Mouse (Mus musculus): ENCODE measurements around the gene Hcn1. TPM values are rescaled to one million over a fixed set of nuclear protein-coding genes. Genes with fewer than 3 reads are reported as not detected.

Hcn1 gene
- total RNA-seq, 2 experiments from 2014 or later, result 0.03 TPM; not detected in 1

GRCm38 (mm10) chr13:117710811-117711210 lies 108.7 kb downstream of the Hcn1 start:
- no peak for TF ChIP-seq CTCF (IDR thresholded peaks at IDR 0.05)
- intact Hi-C loops (cut with DNase I), result no loop called here
- H3K27ac ChIP-seq, result no peak overlapping the region
- no peak overlapping the region for H3K4me3 ChIP-seq
- DNase-seq, result no peak

GRCm38 (mm10) chr13:117722090-117722489 lies 120.0 kb downstream of the Hcn1 start:
- Histone ChIP-seq H3K27ac (no peak overlapping the region), H3K4me3 (no peak overlapping the region)
- no peak for DNase-seq
- intact Hi-C loops (cut with DNase I), result no loop called here
- TF ChIP-seq CTCF (IDR thresholded peaks at IDR 0.05), result no peak

- no peak for DNase-seq
- intact Hi-C loops (cut with DNase I), result no loop called here
- no peak overlapping the region for H3K4me3 ChIP-seq
- no peak overlapping the region for H3K27ac ChIP-seq
- no peak for TF ChIP-seq CTCF (IDR thresholded peaks at IDR 0.05)
Measured at GRCm38 (mm10) chr13:117724083-117724482, 122.0 kb downstream of the Hcn1 start.

- no peak overlapping the region for H3K4me3 ChIP-seq
- no peak overlapping the region for H3K27ac ChIP-seq
- TF ChIP-seq CTCF (IDR thresholded peaks at IDR 0.05), result no peak
- no peak for DNase-seq
- intact Hi-C loops (cut with DNase I), result no loop called here
Measured at GRCm38 (mm10) chr13:117728393-117728792, 126.3 kb downstream of the Hcn1 start.

- no peak for TF ChIP-seq CTCF (IDR thresholded peaks at IDR 0.05)
- intact Hi-C loops (cut with DNase I), result no loop called here
- no peak for DNase-seq
- H3K4me3 ChIP-seq, result no peak overlapping the region
- H3K27ac ChIP-seq, result no peak overlapping the region
Measured at GRCm38 (mm10) chr13:117732738-117733137, 130.6 kb downstream of the Hcn1 start.

- intact Hi-C loops (cut with DNase I), result no loop called here
- no peak overlapping the region for H3K27ac ChIP-seq
- no peak for TF ChIP-seq CTCF (IDR thresholded peaks at IDR 0.05)
- no peak overlapping the region for H3K4me3 ChIP-seq
- no peak for DNase-seq
Measured at GRCm38 (mm10) chr13:117744451-117744850, 142.3 kb downstream of the Hcn1 start.

GRCm38 (mm10) chr13:117745173-117745572 lies 143.1 kb downstream of the Hcn1 start:
- Histone ChIP-seq H3K4me3 (no peak overlapping the region), H3K27ac (no peak overlapping the region)
- DNase-seq, result no peak
- no peak for TF ChIP-seq CTCF (IDR thresholded peaks at IDR 0.05)
- intact Hi-C loops (cut with DNase I), result no loop called here

- H3K4me3 ChIP-seq, result no peak overlapping the region
- DNase-seq, result no peak
- TF ChIP-seq CTCF (IDR thresholded peaks at IDR 0.05), result no peak
- H3K27ac ChIP-seq, result no peak overlapping the region
- intact Hi-C loops (cut with DNase I), result no loop called here
Measured at GRCm38 (mm10) chr13:117765487-117765886, 163.4 kb downstream of the Hcn1 start.

GRCm38 (mm10) chr13:117785376-117785775 lies 183.3 kb downstream of the Hcn1 start:
- no peak for DNase-seq
- H3K4me3 ChIP-seq, result no peak overlapping the region
- intact Hi-C loops (cut with DNase I), result no loop called here
- H3K27ac ChIP-seq, result no peak overlapping the region
- TF ChIP-seq CTCF (IDR thresholded peaks at IDR 0.05), result no peak

- no peak overlapping the region for H3K4me3 ChIP-seq
- TF ChIP-seq CTCF (IDR thresholded peaks at IDR 0.05), result no peak
- no peak overlapping the region for H3K27ac ChIP-seq
- no peak for DNase-seq
- intact Hi-C loops (cut with DNase I), result no loop called here
Measured at GRCm38 (mm10) chr13:117792861-117793260, 190.7 kb downstream of the Hcn1 start.

- DNase-seq, result no peak
- no peak overlapping the region for H3K27ac ChIP-seq
- intact Hi-C loops (cut with DNase I), result no loop called here
- TF ChIP-seq CTCF (IDR thresholded peaks at IDR 0.05), result no peak
- H3K4me3 ChIP-seq, result no peak overlapping the region
Measured at GRCm38 (mm10) chr13:117801061-117801460, 198.9 kb downstream of the Hcn1 start.

- Histone ChIP-seq H3K4me3 (no peak overlapping the region), H3K27ac (no peak overlapping the region)
- DNase-seq, result no peak
- intact Hi-C loops (cut with DNase I), result no loop called here
- TF ChIP-seq CTCF (IDR thresholded peaks at IDR 0.05), result no peak
Measured at GRCm38 (mm10) chr13:117827628-117828027, 225.5 kb downstream of the Hcn1 start.

GRCm38 (mm10) chr13:117836658-117837057 lies 234.5 kb downstream of the Hcn1 start:
- no peak overlapping the region for H3K27ac ChIP-seq
- no peak overlapping the region for H3K4me3 ChIP-seq
- intact Hi-C loops (cut with DNase I), result no loop called here
- no peak for DNase-seq
- no peak for TF ChIP-seq CTCF (IDR thresholded peaks at IDR 0.05)

GRCm38 (mm10) chr13:117838264-117838663 lies 236.1 kb downstream of the Hcn1 start:
- DNase-seq, result no peak
- intact Hi-C loops (cut with DNase I), result no loop called here
- no peak for TF ChIP-seq CTCF (IDR thresholded peaks at IDR 0.05)
- Histone ChIP-seq H3K27ac (no peak overlapping the region), H3K4me3 (no peak overlapping the region)

- no peak for DNase-seq
- TF ChIP-seq CTCF (IDR thresholded peaks at IDR 0.05), result no peak
- intact Hi-C loops (cut with DNase I), result no loop called here
- no peak overlapping the region for H3K4me3 ChIP-seq
- no peak overlapping the region for H3K27ac ChIP-seq
Measured at GRCm38 (mm10) chr13:117842366-117842765, 240.2 kb downstream of the Hcn1 start.

Data from gastrocnemius, adult 2 months (tissue).